Mouse (Mus musculus) lung, embryonic 15.5 days (tissue): ENCODE measurements around the gene Pdcd7. TPM values are rescaled to one million over a fixed set of nuclear protein-coding genes. Genes with fewer than 3 reads are reported as not detected.

ENCODE experiments used
- ATAC-seq: fragments of 200-750 bp; cut with Nextera tagmentation; 2 replicates; pipeline ENCODE4 v1.8.0; 2017; ENCODE audit warnings: moderate number of reproducible peaks, borderline replicate concordance; ENCODE audit not compliant: low FRiP score, low TSS enrichment; ENCODE audit errors: extremely low read depth
- H3K27ac ChIP-seq: fragments of 300-500 bp; sonication (generic); 2 replicates; pipeline ENCODE4 v1.5.1; 2015; ENCODE audit warnings: moderate library complexity, mild to moderate bottlenecking, inconsistent platforms
- H3K27me3 ChIP-seq: fragments of 300-500 bp; sonication (generic); 2 replicates; pipeline ENCODE4 v1.6.1; 2015; ENCODE audit warnings: inconsistent platforms
- H3K36me3 ChIP-seq: fragments of 300-500 bp; sonication (generic); 2 replicates; pipeline ENCODE4 v1.6.1; 2015; ENCODE audit warnings: inconsistent platforms
- H3K4me1 ChIP-seq: fragments of 300-500 bp; sonication (generic); 2 replicates; pipeline ENCODE4 v1.6.1; 2015; ENCODE audit warnings: inconsistent platforms
- H3K4me2 ChIP-seq: fragments of 300-500 bp; sonication (generic); 2 replicates; pipeline ENCODE4 v1.6.1; 2015; ENCODE audit warnings: inconsistent platforms, mild to moderate bottlenecking, moderate library complexity
- H3K4me3 ChIP-seq: fragments of 300-500 bp; sonication (generic); 2 replicates; pipeline ENCODE4 v1.5.1; 2015; ENCODE audit warnings: mild to moderate bottlenecking, inconsistent platforms
- H3K9ac ChIP-seq: fragments of 300-500 bp; sonication (generic); 2 replicates; pipeline ENCODE4 v1.6.1; 2015; ENCODE audit warnings: inconsistent platforms
- H3K9me3 ChIP-seq: fragments of 300-500 bp; sonication (generic); 2 replicates; pipeline ENCODE4 v1.6.1; 2016; ENCODE audit warnings: inconsistent platforms
- WGBS: fragments of 180-500 bp; shearing (Covaris S2); methylation state at CpG from one replicate; pipeline ENCODE4 v1.1.7; 2015; 5-methylcytosine and 5-hydroxymethylcytosine counted together
- polyA plus RNA-seq: library from polyadenylated mRNA; unstranded; fragments of >200 nt; fragmentation: Nextera tagmentation; extraction: Ambion mirVana; gene quantifications from 2 replicates; pipeline ENCODE4 v1.2.1, GENCODE M21; 2015

Gene Pdcd7
- polyA plus RNA-seq, 1 experiment from 2014 or later, result 10.6 TPM

GRCm38 (mm10) chr9:65407327-65407726 is 61.4 kb downstream of the Pdcd7 start:
- Histone ChIP-seq H3K9ac (no peak overlapping the region), H3K27ac (no peak overlapping the region), H3K27me3 (no peaks in the 10 kb centered on the region), H3K4me1 (peaks cover 18% of the 10 kb centered on the region), H3K4me2 (no peak overlapping the region), H3K4me3 (no peak overlapping the region), H3K36me3 (peaks cover 15% of the 10 kb centered on the region), H3K9me3 (no peaks in the 10 kb centered on the region)
- no peak for ATAC-seq
- 77% methylated on average over 5 of the region's 5 CpGs for WGBS

GRCm38 (mm10) chr9:65407861-65408260 is 62.0 kb downstream of the Pdcd7 start:
- WGBS, result 71% methylated on average over 3 of the region's 3 CpGs
- Histone ChIP-seq H3K9ac (no peak overlapping the region), H3K27me3 (no peaks in the 10 kb centered on the region), H3K4me1 (peaks cover 12% of the 10 kb centered on the region), H3K9me3 (no peaks in the 10 kb centered on the region), H3K36me3 (peaks cover 17% of the 10 kb centered on the region), H3K4me3 (no peak overlapping the region), H3K4me2 (no peak overlapping the region), H3K27ac (no peak overlapping the region)
- ATAC-seq, result no peak

- 49% methylated on average over 5 of the region's 5 CpGs for WGBS
- no peaks in the 10 kb centered on the region for H3K27me3 ChIP-seq
- H3K27ac ChIP-seq, result no peak overlapping the region
- no peaks in the 10 kb centered on the region for H3K9me3 ChIP-seq
- peaks cover 17% of the 10 kb centered on the region for H3K36me3 ChIP-seq
- no peak overlapping the region for H3K4me2 ChIP-seq
- H3K4me3 ChIP-seq, result no peak overlapping the region
- H3K4me1 ChIP-seq, result peaks cover 6% of the 10 kb centered on the region
- ATAC-seq, result no peak
- no peak overlapping the region for H3K9ac ChIP-seq
These were observed 63.0 kb downstream of the Pdcd7 start for GRCm38 (mm10) chr9:65408871-65409295.

Other genes with a start within 250 kb of the Pdcd7 start
- gene Igdcc4, start 244.6 kb upstream of the Pdcd7 start, polyA plus RNA-seq, result 14.4 and 14.6 TPM in 2 replicates
- 1.8 and 2.0 TPM in 2 replicates for gene Igdcc3, start 204.9 kb upstream of the Pdcd7 start, polyA plus RNA-seq
- 5.4 and 5.6 TPM in 2 replicates for gene Parp16, start 150.8 kb upstream of the Pdcd7 start, polyA plus RNA-seq
- gene Cilp, start 80.9 kb upstream of the Pdcd7 start, polyA plus RNA-seq, result 0.09 and 0.16 TPM in 2 replicates
- gene Clpx, start 51.8 kb upstream of the Pdcd7 start, polyA plus RNA-seq, result 47.2 and 50.0 TPM in 2 replicates
- gene Ubap1l, start 14.9 kb downstream of the Pdcd7 start, polyA plus RNA-seq, result 0.14 TPM in 1 of 2 replicates, not detected in the other
- gene Kbtbd13, start 45.5 kb downstream of the Pdcd7 start, polyA plus RNA-seq, result 5.0 and 5.5 TPM in 2 replicates
- gene Rasl12, start 52.4 kb downstream of the Pdcd7 start, polyA plus RNA-seq, result 49.9 and 52.6 TPM in 2 replicates
- gene Slc51b, start 76.9 kb downstream of the Pdcd7 start, polyA plus RNA-seq, result not detected in 2 replicates
- gene Mtfmt, start 89.7 kb downstream of the Pdcd7 start, polyA plus RNA-seq, result 18.6 and 19.3 TPM in 2 replicates
- gene Spg21, start 114.8 kb downstream of the Pdcd7 start, polyA plus RNA-seq, result 88.6 and 97.0 TPM in 2 replicates
- not detected in 2 replicates for gene Ankdd1a, start 174.1 kb downstream of the Pdcd7 start, polyA plus RNA-seq
- gene Plekho2, start 233.9 kb downstream of the Pdcd7 start, polyA plus RNA-seq, result 21.7 TPM in 2 replicates
- gene Pif1, start 241.1 kb downstream of the Pdcd7 start, polyA plus RNA-seq, result 16.6 and 19.0 TPM in 2 replicates